Mouse (Mus musculus): ENCODE measurements around the gene Cdh12.

Gene Cdh12

DNA sequence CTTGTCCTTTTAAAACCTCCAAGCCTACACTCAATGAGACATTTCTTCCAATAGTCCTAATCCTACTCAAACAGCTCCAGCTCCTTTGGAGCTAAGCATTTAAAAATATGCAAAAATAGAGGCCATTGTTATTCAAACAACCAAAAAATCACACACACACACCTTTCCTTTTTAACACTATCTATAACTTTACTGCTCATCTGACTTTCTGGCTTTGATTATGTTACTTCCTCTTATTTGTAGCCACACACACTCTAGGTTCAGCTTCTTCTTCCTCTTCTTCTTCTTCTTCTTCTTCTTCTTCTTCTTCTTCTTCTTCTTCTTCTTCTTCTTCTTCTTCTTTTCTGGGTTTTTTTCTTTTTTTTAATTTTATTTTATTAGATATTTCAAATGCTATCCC is 323.2 kb downstream of the Cdh12 start:
- DNase-seq, result no peak

DNA sequence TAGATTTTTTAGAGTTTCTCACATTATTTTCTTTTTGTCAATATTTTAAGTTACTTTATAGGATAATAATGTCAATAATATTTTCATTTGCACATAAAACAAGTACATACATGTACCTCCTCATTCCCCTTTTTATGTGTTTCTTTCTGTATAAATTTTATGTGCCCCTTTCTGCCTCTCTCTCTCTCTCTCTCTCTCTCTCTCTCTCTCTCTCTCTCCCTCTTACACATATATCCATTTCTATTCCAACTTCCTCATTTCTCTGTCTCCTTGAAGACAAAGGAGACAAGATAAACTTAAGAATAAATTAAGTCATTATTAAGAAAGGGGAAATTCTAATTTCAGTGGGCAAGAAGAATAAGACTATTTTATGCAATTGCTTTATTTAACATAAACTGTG is 324.4 kb downstream of the Cdh12 start:
- no peak for DNase-seq

DNA sequence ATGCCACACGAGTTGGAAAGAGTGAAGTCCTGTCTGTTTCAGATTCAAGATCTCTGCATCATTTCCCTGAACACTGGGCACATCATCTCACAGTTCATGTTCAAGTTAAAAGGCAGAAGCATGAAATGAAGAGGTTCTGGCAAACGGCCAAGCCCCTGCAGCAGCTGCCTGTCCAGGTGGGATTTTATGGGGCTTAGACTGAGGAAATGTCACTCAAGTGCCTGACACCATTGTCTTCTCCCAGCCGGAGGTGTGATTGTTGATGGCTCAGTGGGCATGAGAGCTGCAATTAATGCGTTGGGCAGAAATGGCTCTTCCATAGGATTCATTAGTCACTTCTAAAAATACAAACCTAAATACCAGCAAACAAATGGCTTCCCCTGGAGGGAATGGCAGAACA is 347.9 kb downstream of the Cdh12 start:
- no peak for DNase-seq

DNA sequence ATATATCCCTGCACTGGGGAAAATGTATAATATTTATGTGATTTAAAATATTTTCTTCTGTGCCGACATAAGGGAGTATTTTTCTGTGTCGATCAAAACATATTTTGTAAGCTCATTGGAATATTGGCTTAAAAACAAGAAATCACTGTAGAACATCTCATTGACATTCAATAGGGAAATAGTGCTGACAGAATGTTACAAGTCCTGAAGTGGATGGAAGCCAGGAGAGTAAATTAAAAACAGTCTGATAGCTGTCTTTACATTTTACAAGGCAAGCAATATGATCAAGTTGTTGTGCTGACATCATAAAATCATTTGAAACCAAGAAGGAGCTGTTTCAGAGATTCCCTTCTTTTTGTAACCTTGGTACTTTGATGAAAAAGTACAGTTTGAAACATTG is 349.5 kb downstream of the Cdh12 start:
- DNase-seq, result no peak

DNA sequence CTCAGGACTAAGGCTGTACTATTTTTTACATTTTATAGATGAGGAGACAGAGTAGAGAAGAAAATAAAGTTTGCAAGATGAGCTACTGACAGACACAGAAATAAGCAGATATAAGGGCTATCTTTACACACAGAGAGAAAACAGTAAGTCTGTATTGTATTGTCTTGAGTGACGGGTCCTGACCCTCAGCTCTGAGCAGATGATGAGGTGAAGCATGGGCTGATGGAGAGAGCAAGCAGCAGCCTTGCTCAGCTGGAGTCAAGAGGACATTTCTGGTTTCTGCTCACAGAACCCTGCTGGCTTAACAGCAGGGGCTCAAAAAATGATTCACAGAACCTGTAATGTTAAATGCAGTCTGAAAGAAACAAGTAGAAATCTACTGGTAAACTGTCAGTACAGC is 386.8 kb downstream of the Cdh12 start:
- DNase-seq, result no peak

DNA sequence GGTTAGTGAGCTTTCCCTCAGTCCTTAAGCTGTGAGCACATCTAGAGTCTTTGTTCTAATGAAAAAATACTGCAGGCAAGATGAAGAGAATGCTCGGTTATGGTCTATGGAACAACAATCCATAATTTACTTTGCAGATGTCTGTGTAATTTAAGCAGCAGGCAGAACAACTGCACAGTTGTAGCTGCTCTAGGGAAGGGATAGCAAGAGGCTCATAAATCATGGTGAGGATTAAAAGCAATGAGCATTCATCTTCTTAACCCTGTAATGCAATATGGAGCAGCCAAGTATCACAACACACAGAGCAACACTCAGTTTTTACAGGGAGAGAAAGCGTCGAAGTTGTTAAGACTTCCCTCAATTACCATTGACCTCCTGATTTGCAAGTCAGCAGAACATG is 387.9 kb downstream of the Cdh12 start:
- DNase-seq, result no peak

DNA sequence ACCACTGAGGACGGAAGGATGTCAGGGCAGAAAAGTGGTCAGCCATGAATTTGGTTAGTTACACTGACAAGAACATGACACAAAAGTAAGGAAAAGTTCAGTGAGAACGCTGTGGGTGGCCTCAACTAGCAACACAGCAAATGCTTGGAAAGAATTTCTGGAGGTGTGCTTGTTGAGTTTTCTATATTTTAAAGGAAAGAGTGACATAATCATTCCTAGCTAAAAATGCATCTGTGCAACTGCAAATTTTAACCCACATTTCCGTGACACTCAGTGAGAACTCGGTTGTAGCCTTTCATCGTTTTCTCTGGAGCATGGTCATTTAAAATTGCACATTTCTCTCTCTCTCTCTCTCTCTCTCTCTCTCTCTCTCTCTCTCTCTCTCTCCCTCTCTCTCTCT is 392.4 kb downstream of the Cdh12 start:
- no peak for DNase-seq

DNA sequence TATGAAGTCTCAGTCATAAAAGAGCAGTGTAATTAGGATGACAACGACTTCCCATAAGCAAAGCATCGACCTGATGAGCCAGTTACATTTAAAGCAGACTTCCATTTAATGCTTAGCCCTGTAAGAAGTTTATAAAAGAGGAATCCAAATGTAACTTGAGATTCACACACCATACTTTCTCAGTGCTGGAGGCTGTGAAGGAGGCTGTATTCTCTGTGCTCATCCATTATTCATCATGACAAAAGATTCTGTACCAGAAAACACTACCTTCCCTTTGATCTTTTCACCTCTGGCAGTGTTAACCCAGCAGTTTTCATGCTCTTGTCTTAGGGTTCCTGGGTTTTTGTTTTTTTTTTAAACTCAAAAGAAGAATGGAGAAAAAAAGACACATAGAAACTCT is 414.0 kb downstream of the Cdh12 start:
- no peak for DNase-seq

DNA sequence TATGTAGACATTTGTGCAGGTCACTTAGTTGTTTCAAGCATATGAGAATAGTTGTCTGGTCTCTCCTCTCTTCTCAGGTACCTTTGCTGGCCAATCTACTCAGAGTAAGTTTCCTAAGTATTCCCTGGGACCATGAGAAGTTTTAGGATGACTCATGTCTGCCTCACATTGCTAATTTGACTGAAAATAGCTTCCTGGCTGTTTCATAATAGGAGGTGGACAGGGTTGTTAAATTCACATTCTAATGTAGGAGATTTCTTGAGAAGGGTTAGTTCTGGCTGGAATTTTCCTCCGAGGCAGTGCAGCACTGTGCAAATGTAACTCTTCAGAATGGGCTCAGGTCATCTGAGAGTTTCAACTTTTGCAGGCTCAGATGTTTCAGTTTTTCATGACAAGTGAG is 423.5 kb downstream of the Cdh12 start:
- DNase-seq, result no peak

DNA sequence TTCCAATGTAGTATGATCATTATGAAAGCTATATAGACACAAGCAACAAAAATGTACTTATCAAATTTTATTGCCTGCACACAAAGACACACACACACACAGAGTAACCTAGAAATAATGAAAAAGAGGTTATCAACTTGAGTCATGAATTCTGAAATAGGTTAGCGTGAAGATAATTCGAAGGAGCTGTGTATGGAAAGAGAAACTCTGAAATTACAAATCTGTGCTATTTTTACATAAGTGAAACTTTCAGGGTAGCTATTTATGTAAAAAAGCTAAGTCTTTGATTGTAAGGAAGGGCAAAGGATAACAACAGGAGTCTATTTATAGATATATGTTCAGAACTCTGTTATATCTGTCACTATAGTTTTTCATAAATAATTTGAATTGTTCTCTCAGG is 427.9 kb downstream of the Cdh12 start:
- no peak for DNase-seq

DNA sequence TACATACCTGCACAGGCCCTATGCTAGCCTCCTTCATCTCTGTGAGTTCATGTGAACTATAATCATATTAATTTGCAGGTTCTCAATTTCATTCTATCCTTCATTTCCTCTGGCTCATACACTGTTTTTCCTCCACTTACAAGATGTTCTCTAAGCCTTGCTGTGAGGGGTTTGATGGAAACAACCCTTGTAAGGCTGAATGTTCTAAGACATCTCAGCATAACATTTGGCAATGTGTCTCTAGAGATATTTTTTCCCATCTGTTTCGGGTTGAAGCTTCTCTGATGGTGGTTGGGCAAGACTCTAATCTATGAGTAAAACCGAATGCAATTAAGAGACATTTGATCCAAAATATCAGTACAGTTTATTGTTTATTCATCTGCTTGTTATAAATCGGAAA is 444.4 kb downstream of the Cdh12 start:
- no peak for DNase-seq

DNA sequence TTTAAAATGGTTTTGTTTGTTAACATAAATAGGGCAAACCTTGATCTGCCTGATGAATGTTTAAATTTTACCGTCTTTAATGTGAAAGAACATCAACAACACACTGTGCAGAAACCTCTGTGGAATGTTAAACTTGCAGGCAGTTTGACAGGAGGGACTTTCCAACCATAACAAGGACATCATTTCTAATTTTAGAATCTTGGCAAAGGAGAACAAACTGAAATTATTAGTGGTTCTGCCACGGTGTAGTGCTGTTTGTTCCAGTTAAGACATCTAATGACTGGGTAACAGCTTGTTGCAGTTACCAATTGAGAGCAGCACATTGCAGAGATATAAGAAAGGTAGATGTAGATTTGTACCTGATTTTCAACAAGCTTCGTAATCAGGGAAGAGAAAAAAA is 453.5 kb downstream of the Cdh12 start:
- no peak for DNase-seq

DNA sequence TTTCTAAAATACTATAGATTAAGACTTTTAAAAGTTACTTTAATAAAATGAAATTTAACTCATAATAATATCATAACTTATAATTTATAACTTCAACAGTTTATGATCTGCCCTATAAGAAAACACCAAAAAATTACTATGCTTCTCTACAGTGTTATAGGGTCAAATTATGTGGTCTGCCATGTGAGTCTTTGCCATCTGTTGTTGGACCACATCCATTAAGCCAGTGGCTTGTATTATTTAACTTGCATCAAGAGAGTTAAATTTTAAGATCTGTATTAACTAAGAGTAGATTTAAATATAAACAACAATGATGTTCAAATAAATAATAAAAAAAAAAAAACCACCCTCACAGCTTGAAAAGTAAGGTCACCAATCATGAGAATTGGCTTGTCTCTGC is 479.2 kb downstream of the Cdh12 start:
- DNase-seq, result no peak

DNA sequence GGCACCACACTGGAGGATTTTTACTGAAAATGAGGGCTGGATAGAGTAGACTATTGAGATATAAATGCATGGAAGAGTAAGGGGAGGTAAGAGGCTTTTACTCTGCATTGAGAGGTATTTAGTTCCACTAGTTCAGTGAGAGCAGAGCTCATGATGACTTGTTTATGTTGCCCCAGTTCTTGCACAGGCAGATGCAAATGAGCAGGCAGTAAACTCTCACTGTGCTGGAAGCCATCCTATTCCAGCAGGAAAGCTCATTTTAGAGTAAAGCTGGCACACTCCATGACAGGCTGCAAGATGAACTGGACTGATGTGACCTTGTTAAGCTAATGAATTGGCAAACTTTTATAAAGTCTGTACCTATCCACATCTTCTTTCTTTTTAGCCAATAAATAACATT is 494.9 kb downstream of the Cdh12 start:
- no peak for DNase-seq

DNA sequence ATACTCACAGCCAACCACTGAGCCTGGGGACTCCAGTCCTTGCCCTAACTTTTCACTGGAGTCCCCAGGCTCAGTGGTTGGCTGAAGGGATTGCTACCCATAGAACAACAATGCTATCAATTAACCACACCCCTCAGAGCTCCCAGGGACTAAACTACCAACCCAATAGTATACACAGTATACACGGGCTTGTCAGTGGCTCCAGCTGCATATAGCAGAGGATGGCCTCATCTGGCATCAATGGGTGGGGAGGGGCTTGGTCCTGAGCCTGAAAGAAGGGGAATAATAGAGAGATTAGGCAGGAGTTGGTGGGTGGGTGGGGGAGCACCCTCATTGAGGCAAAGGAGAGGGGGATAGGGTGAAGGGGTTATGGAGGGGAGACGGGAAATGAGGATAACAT is 518.4 kb downstream of the Cdh12 start:
- no peak for DNase-seq

DNA sequence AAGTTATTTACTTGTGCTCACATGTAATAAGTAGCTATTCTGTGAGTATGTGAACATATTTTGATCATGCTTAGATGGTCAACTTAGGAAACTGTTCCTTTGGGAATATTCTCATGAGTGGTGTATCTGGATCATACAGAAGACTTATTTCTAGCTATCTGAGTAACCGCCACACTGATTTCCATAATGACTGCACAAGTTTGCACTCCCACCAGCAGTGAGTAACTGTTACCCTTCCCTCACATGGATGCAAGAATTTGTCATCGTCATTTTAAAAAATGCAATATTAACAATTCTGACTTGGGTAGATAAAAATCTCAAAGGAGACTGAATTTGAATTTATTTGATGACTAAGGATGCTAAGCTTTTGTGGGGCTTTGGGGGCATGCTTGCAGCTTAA is 522.0 kb downstream of the Cdh12 start:
- no peak for DNase-seq

DNA sequence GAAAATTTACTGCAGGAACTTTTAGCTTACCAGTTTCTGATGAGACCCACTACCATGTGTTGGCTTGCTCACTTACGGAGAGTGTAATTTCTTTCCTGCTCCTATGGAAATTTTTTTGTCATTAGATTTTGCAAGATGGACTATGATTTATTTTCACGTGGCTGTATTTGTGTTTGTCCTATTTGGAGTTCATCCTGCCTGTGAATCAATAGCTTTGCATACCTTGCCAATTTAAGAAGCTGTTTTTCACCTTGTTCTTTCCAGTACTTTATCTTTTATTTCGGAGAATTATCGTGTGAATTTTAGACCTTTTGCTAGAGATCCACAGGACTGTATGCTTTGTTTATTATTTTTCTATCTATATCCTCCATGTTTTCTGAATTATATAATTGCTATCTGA is 551.5 kb downstream of the Cdh12 start:
- DNase-seq, result no peak

DNA sequence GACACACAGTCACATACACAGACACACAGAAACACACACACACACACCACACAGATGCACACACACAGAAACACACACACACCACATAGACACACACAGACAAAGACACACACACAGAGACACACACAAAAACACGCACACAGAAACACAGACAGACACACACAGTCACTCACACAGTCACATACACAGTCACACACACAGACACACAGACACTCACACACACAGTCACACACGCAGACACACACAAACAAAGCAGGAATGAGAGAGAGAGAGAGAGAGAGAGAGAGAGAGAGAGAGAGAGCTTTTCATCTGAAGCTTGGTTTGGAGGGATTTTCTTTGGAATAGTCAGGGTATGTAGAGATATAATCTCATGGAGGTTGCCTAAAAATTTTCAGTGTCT is 558.9 kb downstream of the Cdh12 start:
- DNase-seq, result no peak

DNA sequence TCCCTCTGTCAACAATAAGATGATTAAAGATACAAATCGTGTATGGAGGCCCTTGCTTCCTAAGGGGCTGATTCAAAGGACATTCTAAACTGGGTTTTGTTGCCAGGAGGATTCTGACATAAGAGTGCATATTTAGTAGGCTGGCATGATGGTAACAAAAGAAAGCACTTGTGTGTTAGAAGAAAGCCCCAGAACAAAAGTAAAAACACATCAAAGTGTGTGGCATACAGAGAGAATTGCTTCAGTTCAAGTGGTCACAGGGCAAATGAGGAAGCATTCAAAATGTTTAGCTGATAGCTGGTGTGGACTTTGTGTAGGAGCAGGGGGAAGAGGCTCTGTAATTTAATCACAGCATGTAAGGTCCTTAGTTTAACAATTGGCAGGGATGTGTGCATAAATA is 559.4 kb downstream of the Cdh12 start:
- DNase-seq, result no peak

DNA sequence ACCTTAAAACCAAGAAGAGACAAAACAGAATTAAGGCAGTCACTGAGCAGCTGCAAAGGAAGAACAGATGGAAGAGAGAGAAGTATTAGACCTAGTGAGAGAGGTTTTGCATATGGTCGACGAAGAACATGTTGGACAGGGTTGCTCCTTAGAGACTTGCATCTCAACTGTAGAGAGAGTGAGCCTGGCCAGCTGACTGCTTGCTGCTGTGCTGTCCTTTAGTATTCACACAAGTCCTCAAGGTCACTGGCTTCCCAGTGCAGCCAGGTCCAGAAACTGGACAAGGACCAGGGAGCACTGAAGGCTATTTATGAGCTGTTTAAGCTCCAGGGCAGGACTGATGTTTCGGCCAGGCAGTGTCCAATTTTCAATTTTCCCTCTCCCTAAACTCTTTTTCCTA is 559.9 kb downstream of the Cdh12 start:
- no peak for DNase-seq

DNA sequence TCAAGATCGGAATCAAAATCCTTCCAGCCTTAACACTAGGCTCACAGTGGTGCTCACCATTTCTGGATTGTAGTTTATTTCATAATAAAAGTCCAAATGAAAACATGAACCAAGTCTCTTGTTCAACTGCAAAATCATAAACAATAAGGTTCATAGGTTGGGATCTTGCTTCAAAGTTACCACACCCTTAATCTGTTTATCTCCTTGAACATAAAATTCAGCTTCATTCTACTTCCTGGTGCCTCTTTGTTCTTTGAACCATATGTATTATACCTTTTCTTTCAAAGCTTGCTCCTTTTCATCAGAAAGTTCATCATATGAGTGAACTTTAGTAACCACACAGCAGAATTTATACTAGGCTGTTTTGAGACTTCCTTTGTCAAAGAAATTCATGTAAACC is 614.6 kb downstream of the Cdh12 start:
- DNase-seq, result no peak

DNA sequence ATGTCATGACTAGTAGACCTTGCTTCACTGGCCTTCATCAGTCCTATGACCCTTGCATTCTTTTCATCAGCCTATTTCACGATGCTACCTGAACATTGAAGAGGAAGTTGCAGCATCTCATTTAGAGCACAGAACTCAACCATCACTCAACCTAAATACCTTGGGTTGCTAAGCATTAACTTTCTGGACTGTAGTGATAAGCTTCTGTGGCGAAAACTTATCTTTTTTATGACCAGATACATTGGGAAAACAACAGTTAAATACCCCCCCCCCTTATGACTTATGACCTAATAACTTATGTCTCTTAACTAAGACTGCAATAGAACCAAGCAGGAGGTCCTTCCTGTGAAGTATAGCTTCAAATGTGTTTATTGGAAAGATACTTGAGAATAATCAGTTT is 620.2 kb downstream of the Cdh12 start:
- no peak for DNase-seq

DNA sequence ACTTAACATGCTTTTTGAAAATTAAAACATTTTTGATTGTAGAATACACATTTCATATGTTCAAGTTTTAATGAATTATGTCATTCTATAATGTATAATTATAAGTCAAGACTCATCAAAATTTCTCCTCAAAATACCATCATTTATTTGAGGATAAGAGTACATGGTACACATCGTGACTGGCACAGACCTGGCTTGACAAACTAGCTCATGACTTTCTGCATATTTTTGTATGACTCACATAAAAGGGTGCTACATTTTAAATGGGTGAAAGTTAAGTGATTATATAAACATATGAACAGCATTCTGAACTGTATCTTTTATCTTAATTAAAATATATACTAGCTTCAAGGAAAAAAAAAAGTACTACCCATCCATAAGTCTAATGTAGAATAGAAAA is 643.8 kb downstream of the Cdh12 start:
- no peak for DNase-seq

DNA sequence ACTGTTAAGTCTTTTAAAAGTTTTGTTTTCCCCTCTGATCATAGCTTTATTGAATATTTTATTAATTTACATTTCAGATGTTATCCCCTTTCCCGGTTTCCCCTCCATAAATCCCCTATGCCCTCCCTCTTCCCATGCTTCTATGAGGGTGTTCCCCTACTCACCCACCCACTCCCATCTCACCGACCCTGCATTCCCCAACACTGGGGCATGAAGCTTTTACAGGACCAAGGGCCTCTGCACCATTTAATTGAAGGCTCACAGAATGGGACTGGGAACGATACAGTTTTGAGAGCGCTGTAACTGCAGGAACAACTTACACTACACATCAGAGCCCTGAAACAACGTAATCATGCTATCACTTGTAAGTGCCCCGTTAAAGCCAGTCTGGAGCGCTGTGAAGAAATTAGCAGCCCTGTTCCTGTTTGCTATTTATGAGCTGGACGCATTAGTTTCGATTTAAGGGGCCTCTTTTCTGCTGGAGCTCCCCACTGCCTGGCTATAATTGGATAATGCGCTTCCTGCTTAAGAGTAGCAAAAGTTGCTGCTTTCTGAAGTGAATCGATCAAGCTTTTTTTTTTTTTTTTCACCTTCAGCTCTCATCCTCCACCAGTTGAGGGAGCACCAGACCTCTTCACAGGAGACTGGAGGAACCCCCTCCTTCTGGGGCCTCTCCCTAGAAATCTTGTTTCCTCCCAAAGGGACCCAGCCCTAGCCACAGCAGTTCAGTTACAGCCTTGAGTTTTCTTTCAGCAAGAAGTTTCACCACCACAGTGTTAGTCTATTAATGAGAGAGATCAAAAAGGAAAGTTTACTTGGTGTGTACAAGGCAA is 660.2 kb downstream of the Cdh12 start:
- DNase-seq, result no peak

DNA sequence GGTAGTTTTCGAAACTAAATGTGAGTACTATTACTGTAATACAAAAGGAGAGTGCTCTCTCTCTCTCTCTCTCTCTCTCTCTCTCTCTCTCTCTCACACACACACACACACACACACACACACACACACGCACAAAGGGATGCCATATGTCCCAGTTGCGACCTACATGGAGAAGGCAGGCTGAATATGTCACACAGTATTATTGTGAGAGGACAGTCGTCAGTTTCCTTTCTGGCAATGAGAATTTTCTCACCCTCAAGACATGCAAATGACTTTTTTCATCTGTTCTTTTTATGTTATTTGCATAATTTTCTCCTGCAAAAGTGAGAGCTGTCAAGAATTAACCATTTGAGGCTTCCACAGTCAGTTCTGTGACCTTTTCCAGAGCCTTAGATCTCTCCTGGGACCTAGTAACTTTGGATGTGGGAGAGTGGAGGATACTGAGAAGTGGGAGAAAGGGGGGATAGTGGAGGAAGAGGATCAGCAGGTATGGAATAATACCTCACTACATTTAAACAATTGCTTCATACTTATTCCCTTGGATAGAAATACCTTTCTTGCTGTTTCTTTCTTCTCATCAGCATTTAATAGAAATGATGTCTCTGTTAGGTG is 660.9 kb downstream of the Cdh12 start:
- no peak for DNase-seq

All from lung, postnatal 36 days (tissue).